Mouse (Mus musculus): ENCODE data around the gene Ovol3. TPM values are rescaled to one million over a fixed set of nuclear protein-coding genes. Genes with fewer than 3 reads are reported as not detected.

Gene Ovol3
- total and polyA plus RNA-seq, 2 experiments from 2014 or later = not detected

GRCm38 (mm10) chr7:30232631-30233148, 2.8 kb downstream of the Ovol3 start:
- Histone ChIP-seq H3K4me3 (ENCODE audit: low read depth, low read length) (peak overlapping the region; percentile 62), H3K4me1 (ENCODE audit: insufficient read depth, low read length) (peaks cover 12% of the 10 kb centered on the region), H3K9me3 (ENCODE audit: low read length) (no peaks in the 10 kb centered on the region), H3K4me2 (ENCODE audit: low read depth, low read length, poor library complexity, severe bottlenecking) (peak overlapping the region; percentile 79), H3K9ac (replicated peaks; ENCODE audit: low read length, poor library complexity, severe bottlenecking) (peak overlapping the region; percentile 72), H3K27ac (ENCODE audit: low read depth, low read length) (peak overlapping the region; percentile 95), H3K27me3 (ENCODE audit: insufficient read depth, low read length) (no peaks in the 10 kb centered on the region), H3K36me3 (ENCODE audit: insufficient read depth, low read length) (peaks cover 25% of the 10 kb centered on the region)
- TF ChIP-seq CTCF (IDR thresholded peaks at IDR 0.05) = peak; percentile 60
- peak; percentile 63 for DNase-seq (ENCODE audit: low spot score)
- 4% methylated on average over 24 of the region's 24 CpGs for WGBS
- ATAC-seq (ENCODE audit: low FRiP score) = peak; percentile 18; the same call in 1 of the 2 replicates

GRCm38 (mm10) chr7:30231669-30232454, 3.7 kb downstream of the Ovol3 start, which contains the start of the genes Polr2i and Tbcb:
Gene Polr2i, plus strand, starts transcription at chr7:30231948.
Gene Tbcb, minus strand, starts transcription at chr7:30232272.
- ATAC-seq (ENCODE audit: low FRiP score) = peak; percentile 95
- peak within 1 kb of the TSS; percentile 72 for H3K9ac ChIP-seq (replicated peaks; ENCODE audit: low read length, poor library complexity, severe bottlenecking)
- H3K27ac ChIP-seq (ENCODE audit: low read depth, low read length) = peak within 1 kb of the TSS; percentile 95
- WGBS = under 1% methylated on average over 67 of the region's 67 CpGs
- H3K36me3 ChIP-seq (ENCODE audit: insufficient read depth, low read length) = peaks cover 34% of the 10 kb centered on the region
- peaks cover 12% of the 10 kb centered on the region for H3K4me1 ChIP-seq (ENCODE audit: insufficient read depth, low read length)
- peak; percentile 99 for DNase-seq (ENCODE audit: low spot score)
- H3K4me2 ChIP-seq (ENCODE audit: low read depth, low read length, poor library complexity, severe bottlenecking) = peak within 1 kb of the TSS; percentile 79
- H3K27me3 ChIP-seq (ENCODE audit: insufficient read depth, low read length) = no peaks in the 10 kb centered on the region
- H3K9me3 ChIP-seq (ENCODE audit: low read length) = no peaks in the 10 kb centered on the region
- H3K4me3 ChIP-seq (ENCODE audit: low read depth, low read length) = peak within 1 kb of the TSS; percentile 62
- TF ChIP-seq CTCF (IDR thresholded peaks at IDR 0.05) = no peak

- Histone ChIP-seq H3K27ac (ENCODE audit: low read depth, low read length) (peak overlapping the region; percentile 95), H3K27me3 (ENCODE audit: insufficient read depth, low read length) (no peaks in the 10 kb centered on the region), H3K36me3 (ENCODE audit: insufficient read depth, low read length) (peaks cover 38% of the 10 kb centered on the region), H3K4me3 (ENCODE audit: low read depth, low read length) (peak overlapping the region; percentile 62), H3K9me3 (ENCODE audit: low read length) (no peaks in the 10 kb centered on the region), H3K9ac (replicated peaks; ENCODE audit: low read length, poor library complexity, severe bottlenecking) (peak overlapping the region; percentile 72), H3K4me1 (ENCODE audit: insufficient read depth, low read length) (peaks cover 12% of the 10 kb centered on the region), H3K4me2 (ENCODE audit: low read depth, low read length, poor library complexity, severe bottlenecking) (peak overlapping the region; percentile 79)
- TF ChIP-seq CTCF (IDR thresholded peaks at IDR 0.05) = no peak
- DNase-seq (ENCODE audit: low spot score) (peak; percentile 6), ATAC-seq (ENCODE audit: low FRiP score) (peak; percentile 17; the same call in 1 of the 2 replicates)
- under 1% methylated on average over 15 of the region's 16 CpGs for WGBS
Measured at GRCm38 (mm10) chr7:30231328-30231668, 4.2 kb downstream of the Ovol3 start.

- ATAC-seq (ENCODE audit: low FRiP score) (no peak), DNase-seq (ENCODE audit: low spot score) (no peak)
- no peak overlapping the region for H3K4me2 ChIP-seq (ENCODE audit: low read depth, low read length, poor library complexity, severe bottlenecking)
- H3K36me3 ChIP-seq (ENCODE audit: insufficient read depth, low read length) = peaks cover 36% of the 10 kb centered on the region
- TF ChIP-seq CTCF (IDR thresholded peaks at IDR 0.05) = no peak
- no peak overlapping the region for H3K4me3 ChIP-seq (ENCODE audit: low read depth, low read length)
- WGBS = 95% methylated on average over 12 of the region's 12 CpGs
- no peaks in the 10 kb centered on the region for H3K9me3 ChIP-seq (ENCODE audit: low read length)
- no peaks in the 10 kb centered on the region for H3K27me3 ChIP-seq (ENCODE audit: insufficient read depth, low read length)
- no peak overlapping the region for H3K27ac ChIP-seq (ENCODE audit: low read depth, low read length)
- H3K4me1 ChIP-seq (ENCODE audit: insufficient read depth, low read length) = no peaks in the 10 kb centered on the region
- no peak overlapping the region for H3K9ac ChIP-seq (replicated peaks; ENCODE audit: low read length, poor library complexity, severe bottlenecking)
Measured at GRCm38 (mm10) chr7:30224206-30224605, 11.3 kb downstream of the Ovol3 start.

- H3K27ac ChIP-seq (ENCODE audit: low read depth, low read length) = no peak overlapping the region
- ATAC-seq (ENCODE audit: low FRiP score) (no peak), DNase-seq (ENCODE audit: low spot score) (no peak)
- no peak for TF ChIP-seq CTCF (IDR thresholded peaks at IDR 0.05)
- no peak overlapping the region for H3K4me2 ChIP-seq (ENCODE audit: low read depth, low read length, poor library complexity, severe bottlenecking)
- H3K4me3 ChIP-seq (ENCODE audit: low read depth, low read length) = no peak overlapping the region
- no peaks in the 10 kb centered on the region for H3K9me3 ChIP-seq (ENCODE audit: low read length)
- H3K36me3 ChIP-seq (ENCODE audit: insufficient read depth, low read length) = peaks cover 25% of the 10 kb centered on the region
- H3K27me3 ChIP-seq (ENCODE audit: insufficient read depth, low read length) = no peaks in the 10 kb centered on the region
- H3K9ac ChIP-seq (replicated peaks; ENCODE audit: low read length, poor library complexity, severe bottlenecking) = no peak overlapping the region
- H3K4me1 ChIP-seq (ENCODE audit: insufficient read depth, low read length) = no peaks in the 10 kb centered on the region
- 95% methylated on average over 5 of the region's 5 CpGs for WGBS
Measured at GRCm38 (mm10) chr7:30222205-30222604, 13.3 kb downstream of the Ovol3 start.

GRCm38 (mm10) chr7:30221433-30221832, 14.1 kb downstream of the Ovol3 start:
- TF ChIP-seq CTCF (IDR thresholded peaks at IDR 0.05) = no peak
- no peaks in the 10 kb centered on the region for H3K27me3 ChIP-seq (ENCODE audit: insufficient read depth, low read length)
- ATAC-seq (ENCODE audit: low FRiP score) (no peak), DNase-seq (ENCODE audit: low spot score) (no peak)
- no peaks in the 10 kb centered on the region for H3K9me3 ChIP-seq (ENCODE audit: low read length)
- H3K9ac ChIP-seq (replicated peaks; ENCODE audit: low read length, poor library complexity, severe bottlenecking) = no peak overlapping the region
- no peak overlapping the region for H3K27ac ChIP-seq (ENCODE audit: low read depth, low read length)
- 75% methylated on average over 3 of the region's 3 CpGs for WGBS
- H3K4me3 ChIP-seq (ENCODE audit: low read depth, low read length) = no peak overlapping the region
- H3K36me3 ChIP-seq (ENCODE audit: insufficient read depth, low read length) = peaks cover 19% of the 10 kb centered on the region
- no peaks in the 10 kb centered on the region for H3K4me1 ChIP-seq (ENCODE audit: insufficient read depth, low read length)
- H3K4me2 ChIP-seq (ENCODE audit: low read depth, low read length, poor library complexity, severe bottlenecking) = no peak overlapping the region
